Mouse (Mus musculus) lung, postnatal 10 days (tissue): ENCODE measurements around the gene Tmem169.

ENCODE experiments used
- DNase-seq: peaks from one replicate; pipeline ENCODE4 v3.0.0; 2021

Gene Tmem169

DNA sequence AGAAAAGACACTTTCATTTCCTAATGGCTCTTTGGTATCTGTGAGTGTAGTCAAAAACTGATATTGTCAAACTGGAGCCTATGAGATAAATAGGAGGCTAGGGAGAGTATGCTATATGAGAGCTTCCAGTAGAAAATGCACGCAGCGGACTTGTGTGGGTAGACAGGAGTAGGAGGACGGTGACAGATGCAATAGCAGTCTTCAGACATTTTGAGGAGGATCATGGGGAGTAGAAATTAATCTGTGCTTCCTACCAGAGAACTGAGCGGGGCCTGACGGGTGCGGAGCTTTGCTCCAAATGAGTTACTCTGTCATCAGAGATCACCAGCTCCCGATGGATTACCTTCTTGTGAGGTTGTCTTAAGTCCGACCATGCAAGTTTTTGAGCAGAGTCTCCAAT lies 52.6 kb downstream of the Tmem169 start:
- no peak for DNase-seq

DNA sequence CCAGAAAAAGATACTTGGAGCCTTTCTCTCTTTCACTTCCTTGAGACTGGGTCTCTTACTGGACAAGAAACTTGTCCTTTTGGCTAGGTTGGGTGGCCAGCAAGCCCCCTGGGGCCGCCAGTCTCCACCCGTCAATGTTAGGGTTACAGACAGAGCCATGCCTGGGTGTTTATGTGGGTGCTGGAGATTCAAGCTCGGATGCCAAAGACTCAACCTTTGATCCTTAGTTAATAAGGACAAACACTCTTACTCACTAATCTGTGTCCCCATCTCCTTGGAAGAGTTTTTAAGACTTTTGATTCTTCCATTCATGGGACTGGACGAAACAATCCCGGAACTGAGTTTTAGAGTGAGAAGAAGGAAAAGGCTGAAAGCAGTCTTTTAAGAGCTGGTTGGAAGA lies 54.2 kb downstream of the Tmem169 start:
- no peak for DNase-seq

DNA sequence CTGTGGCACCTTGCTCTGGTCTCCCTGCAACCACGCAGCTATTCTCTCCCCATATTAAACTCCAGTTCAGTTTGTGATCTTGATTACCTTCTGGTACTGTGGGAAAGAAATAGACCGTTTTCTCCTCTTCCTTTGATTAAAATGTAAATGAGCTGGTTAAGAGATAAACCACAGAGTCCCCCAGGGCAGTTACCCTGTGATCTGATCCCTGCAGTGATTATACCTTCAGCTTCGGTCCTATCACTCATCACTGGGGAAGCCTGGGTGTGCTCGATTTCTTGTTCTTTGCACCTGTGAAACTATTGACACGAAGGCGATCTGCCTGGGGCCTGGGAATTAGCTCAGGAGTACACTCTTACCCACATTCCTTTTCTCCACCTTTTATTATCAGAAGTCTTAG lies 63.7 kb downstream of the Tmem169 start:
- DNase-seq, result no peak
